Mouse (Mus musculus): Measurements from ENCODE around the gene Rdh16f2.

- no peak for TF ChIP-seq POLR2A (IDR thresholded peaks at IDR 0.05; ENCODE audit: insufficient read depth, low read depth, low read length)
- TF ChIP-seq CTCF (IDR thresholded peaks at IDR 0.05; ENCODE audit: insufficient read depth, low read depth, low read length): no peak
Observed at GRCm38 (mm10) chr10:127897506-127897905, 31.2 kb downstream of the Rdh16f2 start.
